Mouse (Mus musculus): ENCODE measurements at regions not wholly inside any gene's neighbourhood (a gene's known extent, or its start where the extent isn't known, plus 50 kb on each side); places are given as distances from the start of the nearest gene placed in this dataset.

DNA sequence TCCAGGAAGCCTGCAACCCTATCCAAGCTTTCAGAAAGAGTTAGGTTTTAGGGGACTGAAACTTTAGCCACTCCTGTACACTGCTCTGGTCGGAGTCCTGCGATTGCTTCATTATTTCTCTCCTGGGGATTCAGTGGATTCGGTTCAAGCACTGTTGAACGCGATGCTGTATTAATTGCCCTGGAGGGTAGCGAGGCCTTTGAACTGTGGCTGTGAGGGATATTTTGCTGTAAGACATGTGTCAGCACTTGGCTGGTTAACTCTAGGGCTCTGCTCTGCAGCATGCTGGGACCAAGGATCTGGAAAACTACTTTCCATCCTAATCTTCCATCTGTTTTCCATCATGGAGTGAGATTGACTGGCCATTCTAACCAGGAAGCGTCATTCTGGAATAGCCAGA lies 374.0 kb downstream of the Epha4 start:
- DNase-seq (ENCODE audit: low read depth, low spot score), result peak; percentile 78

DNA sequence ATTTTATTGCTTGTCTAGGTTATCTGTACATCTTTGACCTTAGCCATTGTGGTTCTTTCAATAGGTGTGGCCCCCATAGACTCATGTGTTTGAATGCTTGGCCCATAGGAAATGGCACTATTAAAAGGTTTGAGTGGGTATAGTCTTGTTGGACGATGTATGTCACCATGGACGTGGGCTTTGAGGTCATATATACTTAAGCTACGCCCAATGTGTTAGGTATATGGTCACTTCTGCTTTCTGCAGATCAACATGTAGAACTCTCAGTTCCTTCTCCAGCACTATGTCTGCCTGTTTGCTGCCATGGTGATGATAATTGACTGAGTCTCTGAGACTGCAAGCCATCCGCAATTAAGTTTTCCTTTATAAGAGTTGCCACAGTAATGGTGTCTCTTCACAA lies 366.8 kb downstream of the Epha4 start:
- DNase-seq (ENCODE audit: low read depth, low spot score), result no peak

DNA sequence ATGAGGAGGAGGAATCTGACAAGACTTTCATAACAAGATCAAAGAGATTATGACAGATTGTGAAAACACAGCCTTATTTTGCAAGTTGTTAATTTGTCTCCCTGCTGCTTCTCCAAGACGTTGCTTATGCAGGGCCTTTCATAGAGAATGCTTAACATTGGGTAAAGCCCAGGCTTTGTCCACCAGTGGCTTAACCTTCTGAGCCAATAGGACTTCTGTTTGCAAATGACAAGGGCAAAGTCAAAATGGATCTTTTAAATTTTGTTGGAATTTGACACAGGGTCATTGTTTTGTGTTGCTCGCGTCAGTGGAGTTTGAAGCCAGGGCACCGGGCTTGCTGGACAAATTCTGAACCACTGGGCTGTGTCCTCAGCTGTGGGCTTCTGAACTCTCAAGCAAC lies 346.6 kb downstream of the Epha4 start:
- DNase-seq (ENCODE audit: low read depth, low spot score), result no peak

DNA sequence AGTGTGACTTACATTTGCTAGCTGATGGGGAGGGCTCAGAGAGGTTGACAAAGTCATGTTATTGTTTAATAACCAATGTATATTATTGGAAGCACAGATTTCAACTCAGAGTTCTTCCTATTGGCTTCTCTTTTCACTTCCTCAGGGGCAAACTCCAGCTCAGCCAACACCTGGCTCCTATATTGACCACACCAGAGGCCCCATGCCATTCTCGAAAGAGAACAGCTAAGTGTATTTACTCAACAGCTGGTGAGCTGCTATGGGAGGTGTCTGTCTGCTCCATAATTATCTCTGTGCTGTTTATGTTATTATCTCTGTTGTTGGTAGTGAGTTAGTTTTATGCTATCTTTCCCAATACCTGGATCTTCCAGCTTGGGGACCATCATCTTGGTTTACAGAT lies 342.4 kb downstream of the Epha4 start:
- DNase-seq (ENCODE audit: low read depth, low spot score), result no peak

DNA sequence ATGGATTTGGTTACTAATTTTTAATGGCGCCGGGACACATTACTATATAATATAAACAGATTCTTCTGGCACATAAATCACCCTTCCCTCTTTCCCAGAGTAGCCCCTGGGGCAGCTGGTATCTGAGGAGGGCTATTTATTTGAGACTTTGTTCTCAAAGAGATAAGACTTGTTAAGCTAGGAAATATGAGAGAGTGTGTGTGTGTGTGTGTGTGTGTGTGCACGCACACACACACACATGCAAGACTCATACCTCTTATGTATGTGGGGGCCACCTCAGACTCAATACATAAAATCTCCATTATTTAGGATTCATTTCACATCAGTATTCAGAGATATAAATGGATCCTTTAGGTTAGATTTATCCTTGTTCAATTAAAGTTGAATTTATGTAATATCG lies 340.1 kb downstream of the Epha4 start:
- DNase-seq (ENCODE audit: low read depth, low spot score), result no peak

DNA sequence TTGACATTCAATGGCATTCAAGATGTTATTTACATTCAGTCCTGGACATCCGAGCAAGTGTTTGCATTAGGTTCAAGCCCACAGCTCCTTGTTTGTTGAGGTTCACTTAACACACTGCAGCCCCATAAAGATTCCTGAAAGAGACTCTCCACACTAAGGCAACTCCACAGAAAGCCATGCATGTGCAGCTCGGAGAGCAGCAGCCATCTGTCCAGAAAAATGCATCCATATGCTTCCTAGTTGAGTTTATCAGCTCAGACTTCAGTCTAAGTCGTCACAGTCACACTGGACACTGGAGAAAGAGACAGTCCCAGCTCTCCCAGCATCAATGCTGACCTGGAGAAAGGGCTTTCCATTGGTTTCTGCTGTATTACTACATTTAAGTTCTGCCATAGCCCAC lies 339.7 kb downstream of the Epha4 start:
- DNase-seq (ENCODE audit: low read depth, low spot score), result no peak

DNA sequence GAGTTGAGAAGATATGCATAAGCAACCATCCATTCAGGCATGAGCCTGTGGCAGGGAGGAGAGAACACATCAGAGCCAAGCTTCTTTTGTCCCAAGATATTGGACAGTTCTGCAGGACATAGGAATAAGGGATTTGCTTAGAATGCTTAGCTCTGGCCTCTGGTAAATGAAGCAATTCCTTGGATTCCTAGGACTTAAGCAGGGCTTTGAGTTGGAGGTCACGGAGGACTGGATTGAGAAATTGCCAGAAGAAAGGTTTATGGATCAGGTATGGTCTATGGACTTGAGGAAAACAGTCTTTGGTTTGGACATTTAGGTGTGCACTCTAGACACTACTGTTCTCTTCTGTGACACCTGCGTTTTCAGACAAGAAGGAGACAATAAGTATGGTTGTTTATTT lies 338.4 kb downstream of the Epha4 start:
- DNase-seq (ENCODE audit: low read depth, low spot score), result no peak

DNA sequence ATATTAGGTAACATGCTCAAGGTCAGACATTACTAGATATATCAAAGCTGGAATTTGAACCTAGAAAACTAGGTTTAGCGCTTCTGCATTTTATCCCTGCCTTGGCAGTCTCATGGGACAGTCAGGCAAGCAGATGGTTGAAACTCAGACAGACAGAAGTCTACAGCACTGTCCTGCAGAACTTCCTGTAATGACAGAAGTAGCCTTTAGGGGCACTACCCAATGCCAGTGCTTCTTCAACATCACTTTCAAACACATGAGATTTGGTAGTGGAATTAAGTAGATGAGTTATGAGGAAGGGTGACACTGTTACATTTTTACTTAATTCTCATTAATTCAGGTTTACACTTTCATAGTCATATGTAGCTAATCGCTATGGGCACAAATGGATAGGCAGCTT lies 330.9 kb downstream of the Epha4 start:
- DNase-seq (ENCODE audit: low read depth, low spot score), result no peak

DNA sequence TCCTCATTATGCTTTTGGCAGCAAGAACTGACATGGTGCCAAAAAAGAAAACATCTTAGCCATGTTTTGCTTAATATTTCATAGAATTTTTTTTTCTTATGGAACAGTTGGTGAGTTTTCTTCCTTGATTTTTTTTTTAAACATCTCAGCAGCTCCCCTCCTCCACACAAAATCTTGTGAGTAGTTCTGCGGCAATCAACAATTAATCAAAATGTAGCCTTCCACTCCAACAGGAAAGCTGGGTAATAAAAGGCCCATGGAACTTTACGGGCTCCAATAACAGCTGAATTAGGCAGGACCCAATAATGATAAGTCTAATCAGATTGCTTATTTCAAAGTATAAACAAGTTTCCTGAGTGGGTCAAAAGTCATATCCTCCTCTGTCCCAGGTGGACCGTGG lies 324.7 kb downstream of the Epha4 start:
- DNase-seq (ENCODE audit: low read depth, low spot score), result no peak

DNA sequence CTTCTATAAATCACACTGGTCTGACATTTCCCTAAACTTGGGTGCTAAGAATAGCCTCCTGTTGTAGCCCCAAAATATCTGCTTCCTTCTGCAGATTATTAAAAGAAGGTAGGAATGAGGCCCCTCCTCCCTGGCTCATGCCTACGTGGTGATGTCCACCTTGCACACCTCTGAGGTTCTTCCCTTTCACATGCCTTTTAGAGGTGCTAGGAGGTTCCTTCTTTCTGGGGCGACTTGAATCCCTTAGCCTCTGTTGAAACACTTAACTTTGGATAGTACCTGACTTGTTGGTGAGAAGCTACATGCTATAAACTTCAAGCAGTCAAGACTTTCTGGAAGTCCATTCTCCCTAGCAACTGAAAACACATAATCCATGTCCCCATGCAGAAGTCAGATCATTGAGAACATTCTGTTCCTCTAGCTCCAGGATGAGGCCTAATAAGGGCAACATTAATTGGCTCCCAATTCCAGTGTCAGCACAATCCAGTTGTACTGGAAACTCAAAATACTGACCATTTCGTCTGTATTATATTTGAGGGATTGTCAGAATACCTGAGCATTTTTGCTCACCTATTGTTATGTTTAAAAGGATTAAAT lies 313.5 kb downstream of the Epha4 start:
- peak; percentile 22 for DNase-seq (ENCODE audit: low read depth, low spot score)

DNA sequence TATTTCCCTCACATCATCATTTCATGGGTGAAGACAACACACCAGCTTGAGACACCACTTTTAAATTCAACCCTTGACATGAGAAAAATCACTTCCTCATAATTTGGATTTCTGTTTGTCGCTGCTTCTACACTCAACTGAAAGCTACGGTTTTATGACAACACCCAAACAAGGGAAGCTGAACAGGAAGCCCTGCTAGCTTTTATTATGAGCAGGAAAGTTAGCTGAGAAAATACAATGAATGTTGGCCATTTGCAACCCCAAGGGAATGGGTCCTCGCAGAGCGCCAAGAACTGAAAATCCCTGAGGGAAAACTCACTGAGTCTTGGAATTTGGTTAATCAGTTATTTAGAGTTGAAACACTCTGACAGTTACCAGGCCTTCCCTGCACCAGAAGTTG lies 311.9 kb downstream of the Epha4 start:
- peak; percentile 25 for DNase-seq (ENCODE audit: low read depth, low spot score)

DNA sequence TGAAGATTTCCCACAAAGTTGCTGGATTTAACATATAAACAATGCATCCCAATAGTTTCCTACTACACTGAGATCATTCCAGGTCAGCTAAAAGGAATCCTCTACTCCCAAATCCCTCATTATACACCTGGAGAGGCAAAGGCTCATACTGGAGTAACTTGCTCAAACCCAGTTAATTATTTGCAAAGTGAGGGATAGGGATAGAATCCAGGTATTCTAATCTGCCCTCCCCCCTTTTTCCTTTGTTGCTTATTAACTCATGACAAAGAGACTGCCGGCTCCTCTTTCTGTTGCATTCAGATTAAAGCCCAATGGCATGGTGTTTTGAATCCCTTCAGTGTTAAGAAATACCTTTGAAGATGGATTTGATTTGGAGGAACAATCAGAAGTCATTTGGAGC lies 308.4 kb downstream of the Epha4 start:
- DNase-seq (ENCODE audit: low read depth, low spot score), result no peak

DNA sequence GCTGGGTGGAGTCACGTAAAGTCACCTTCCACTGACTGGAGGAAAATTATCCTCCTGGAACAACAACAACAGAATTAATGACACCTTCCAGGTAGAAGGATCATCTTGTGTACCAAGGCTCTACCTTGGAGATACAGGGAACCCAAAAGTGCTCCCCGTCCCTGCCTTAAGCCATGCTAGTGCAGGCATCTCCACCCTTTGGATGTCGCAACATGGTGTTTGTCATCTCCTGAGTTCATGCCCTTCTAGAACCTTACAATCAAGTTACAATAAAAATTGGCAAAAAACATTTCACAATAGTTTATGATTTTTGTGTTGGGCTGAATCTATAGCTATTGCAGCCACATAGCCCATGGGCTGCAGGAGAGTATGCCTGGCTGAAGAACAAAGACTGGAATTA lies 305.5 kb downstream of the Epha4 start:
- DNase-seq (ENCODE audit: low read depth, low spot score), result no peak

DNA sequence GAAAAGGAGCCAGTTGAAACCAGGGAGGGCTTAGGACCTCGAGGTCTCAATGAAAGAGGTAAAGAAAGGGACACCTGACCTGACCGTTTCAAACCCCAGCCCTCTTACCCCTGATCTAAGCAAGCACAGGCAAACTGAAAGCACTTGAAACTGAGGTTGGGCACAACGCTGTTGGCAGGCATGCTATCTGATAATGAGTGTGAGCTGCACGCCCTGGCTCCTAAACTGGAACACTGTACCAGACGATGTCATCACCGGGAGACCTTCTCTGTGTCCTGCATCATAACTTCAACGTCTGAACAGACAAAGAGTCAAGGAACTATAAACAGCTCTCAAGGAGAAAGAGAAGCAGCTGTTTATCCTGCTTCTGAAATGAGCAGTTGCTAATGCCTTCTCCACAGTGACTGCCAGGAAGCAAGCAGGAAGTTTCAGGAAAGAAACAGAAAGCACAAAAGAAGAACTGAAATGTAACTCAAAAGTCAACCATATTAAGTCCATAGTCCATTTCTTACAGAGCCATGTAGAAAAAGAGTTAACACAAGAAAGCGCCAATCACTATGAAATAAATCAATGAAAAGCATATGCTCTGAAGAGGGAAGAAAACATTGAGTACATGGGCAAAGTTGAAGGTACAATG lies 301.3 kb downstream of the Epha4 start:
- no peak for DNase-seq (ENCODE audit: low read depth, low spot score)

DNA sequence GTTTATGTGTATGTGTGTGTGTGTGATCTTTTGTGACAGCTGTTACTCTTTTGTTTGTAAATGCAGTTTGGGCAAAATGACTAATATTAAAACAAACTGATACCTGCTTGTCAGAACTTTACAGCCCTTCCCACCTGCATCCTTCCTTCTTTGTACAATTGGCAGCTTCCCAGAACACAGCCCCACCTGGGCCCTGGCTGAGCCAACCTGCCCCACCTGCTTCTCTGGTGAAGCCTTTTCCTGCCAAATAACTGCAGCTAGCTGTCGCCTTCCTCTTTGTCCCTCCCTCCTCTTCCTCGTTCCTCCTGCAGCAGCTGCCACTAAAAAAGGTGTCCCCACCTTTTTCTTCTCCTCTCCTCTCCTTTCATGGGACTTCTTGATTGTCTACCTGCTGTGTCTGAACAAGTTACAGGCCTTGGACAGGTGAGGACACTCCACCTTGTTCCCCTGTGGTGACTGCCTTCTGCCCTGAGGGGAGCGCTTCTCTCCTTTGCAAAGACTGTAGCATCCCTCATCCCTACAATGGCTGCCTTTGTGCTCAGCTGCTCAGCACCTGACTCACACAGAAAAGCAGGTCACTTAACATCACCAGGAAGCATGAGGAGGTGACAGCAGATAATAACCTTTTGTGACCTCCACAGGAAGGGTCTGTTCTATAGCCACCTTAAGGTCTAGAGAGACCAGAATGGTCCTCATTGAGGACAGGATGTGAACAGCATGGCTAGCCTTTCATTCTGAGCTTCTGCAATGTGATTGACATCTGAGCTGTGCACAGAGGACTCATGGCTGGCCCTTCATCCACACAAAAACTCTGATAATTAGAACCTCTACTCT lies 295.2 kb downstream of the Epha4 start:
- DNase-seq (ENCODE audit: low read depth, low spot score), result no peak

DNA sequence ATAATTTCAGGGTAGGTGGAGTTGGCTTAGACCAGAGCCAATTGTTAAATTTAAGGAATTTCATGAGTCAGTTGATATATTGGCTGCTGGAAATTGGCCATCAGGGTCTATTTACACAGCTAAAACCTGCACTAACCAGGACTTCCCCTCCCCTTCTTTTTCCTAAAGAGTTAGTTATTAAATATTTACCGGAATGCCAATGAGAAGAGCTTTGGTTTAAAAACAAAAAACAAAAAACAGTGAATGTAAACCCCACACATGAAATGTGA lies 294.6 kb downstream of the Epha4 start:
- DNase-seq (ENCODE audit: low read depth, low spot score), result no peak

DNA sequence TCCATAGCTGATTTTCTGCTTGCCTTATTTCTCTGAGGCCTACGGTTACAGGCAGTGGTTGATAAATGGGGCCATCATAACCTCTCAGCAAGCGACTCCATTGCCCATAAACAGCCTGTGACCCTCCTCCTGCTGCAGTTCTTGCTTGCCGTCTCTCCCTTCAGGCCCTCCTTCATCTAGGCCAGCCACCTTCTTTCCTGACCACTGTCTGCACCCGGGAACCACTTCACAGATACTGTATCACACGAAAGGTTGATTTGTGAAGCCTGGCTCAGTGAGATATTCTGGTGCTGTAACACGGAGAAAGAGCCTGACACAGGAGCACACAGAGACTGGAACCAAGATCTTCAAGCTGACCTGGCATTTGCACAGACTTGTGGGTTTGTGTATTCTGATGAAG lies 294.1 kb downstream of the Epha4 start:
- no peak for DNase-seq (ENCODE audit: low read depth, low spot score)

DNA sequence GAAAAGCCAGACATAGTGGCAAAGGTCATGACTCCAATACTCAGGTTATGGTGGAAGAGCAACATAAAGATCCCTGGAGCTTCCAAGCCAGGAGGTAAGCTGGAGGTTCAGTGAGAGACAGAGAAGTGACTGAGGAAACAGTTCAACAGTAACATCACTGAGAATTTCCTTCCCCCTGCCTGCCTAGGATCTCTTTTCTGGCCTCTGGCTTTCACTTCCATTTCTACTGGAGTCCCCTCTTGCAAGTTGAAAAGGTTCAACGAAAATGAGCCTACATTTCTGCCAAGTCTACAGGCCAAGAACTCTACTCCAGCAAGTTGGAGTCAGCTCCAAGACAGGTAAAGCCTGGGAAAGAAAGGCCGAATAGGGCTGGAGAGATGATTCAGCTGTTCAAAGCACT lies 293.0 kb downstream of the Epha4 start:
- DNase-seq (ENCODE audit: low read depth, low spot score), result no peak

DNA sequence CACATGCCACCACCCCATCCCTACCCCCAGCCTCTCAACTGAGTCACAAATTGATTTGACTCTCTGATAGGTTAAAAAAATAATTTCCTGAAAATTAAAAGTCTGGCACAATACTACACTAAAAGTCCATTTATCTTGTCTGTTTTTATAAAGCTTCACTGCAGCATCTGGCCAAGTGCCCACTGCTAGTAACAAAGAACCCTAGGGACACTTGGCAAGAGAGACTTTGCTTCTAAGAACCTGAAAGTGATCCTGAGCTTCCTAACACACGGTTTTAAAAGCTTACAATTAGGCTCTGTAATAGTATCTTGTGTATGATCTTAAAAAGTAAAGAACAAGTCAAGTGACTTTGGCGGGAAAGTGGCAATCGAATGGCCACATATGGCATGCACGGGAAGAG lies 288.3 kb downstream of the Epha4 start:
- DNase-seq (ENCODE audit: low read depth, low spot score), result no peak

DNA sequence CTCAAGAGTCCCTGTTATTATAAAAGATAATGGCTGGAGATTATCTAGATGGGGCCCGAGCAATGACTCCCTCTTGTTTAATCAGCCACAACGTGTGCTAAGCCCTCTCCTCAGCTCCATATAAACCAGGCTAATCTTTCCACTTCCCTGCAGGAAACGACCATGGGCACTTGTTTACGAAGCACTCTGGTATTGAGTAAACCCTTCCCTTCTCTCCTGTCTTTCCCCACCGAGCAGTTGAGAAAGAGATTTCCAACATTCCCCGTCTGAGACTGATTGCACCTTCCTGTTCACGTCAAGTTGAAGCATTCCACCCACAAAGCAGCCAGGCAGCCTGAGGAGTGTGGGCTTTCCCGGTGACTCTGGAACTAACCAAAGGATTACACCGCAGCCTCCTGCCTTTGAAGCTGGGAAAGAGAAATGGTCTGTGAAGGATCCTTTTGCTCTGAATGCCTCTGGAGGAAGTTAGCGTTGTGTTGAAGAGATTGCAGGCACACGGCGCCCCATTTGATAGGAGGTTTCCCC lies 287.8 kb downstream of the Epha4 start:
- no peak for DNase-seq (ENCODE audit: low read depth, low spot score)

DNA sequence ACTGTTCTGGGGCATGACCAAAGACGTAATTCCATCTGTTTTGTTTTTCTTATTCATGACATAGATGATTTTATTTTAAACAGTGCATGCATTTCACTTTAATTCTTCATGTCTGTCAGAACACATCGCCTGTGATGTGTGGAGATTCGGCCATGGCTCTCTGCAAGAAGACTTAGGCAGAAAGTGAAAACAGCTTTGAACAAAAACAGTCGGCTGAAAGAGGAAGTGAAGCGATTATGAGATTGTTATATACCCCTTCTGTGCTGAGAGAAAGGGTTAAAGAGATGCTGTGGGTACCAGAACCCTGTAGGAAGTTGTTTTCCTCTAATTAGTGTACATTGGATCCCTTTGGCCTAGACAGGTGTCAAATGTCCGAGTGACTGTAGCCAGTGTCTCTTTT lies 287.1 kb downstream of the Epha4 start:
- no peak for DNase-seq (ENCODE audit: low read depth, low spot score)

DNA sequence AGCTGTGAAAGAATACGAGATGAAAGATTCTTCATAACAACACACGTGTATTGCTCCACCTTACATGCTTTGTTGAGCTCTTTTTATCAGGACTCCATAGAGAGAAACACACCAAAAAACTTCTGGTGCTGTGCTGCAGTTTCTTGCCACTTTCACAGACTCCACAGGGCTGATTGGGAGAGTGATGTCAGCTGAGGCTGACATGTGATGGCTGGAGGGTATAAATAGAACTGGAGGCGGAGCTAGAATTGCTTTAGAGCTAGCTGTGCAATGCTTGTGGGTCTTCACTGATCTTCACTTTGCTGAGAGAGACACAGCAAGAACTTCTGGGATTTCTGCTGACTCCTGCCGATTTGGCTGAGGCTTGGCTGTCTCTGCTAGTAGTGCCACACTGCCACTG lies 285.3 kb downstream of the Epha4 start:
- DNase-seq (ENCODE audit: low read depth, low spot score), result no peak

DNA sequence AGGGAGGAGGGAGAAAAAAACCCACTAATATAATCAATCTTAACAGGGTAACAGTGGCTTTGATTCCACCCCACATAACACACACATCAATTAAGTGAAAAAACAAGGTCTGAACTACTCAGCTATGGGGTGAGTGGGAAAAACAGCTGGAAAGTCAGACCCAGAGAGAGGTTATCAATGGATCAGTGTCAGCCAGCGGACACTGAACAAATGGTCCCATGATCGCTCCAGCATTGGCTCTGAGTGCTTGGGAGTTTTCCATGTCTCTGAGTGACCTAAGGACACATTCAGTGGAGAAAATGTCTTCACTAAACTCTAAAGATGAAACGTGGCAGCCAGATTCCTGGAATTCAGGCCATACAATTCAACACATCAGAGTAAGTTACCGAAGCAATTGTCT lies 281.9 kb downstream of the Epha4 start:
- peak; percentile 28 for DNase-seq (ENCODE audit: low read depth, low spot score)
